Mouse (Mus musculus) liver, postnatal 0 days (tissue): ENCODE measurements around the gene Dntt.

Experiments used
- CTCF ChIP-seq: sonication (generic); IDR thresholded peaks from 2 replicates; pipeline ENCODE4 v1.5.1; 2016; ENCODE audit warnings: antibody characterized with exemption, low read depth
- EP300 ChIP-seq: IDR thresholded peaks from 2 replicates; pipeline ENCODE4 v1.6.1; 2016; ENCODE audit warnings: antibody characterized with exemption, low read depth, mild to moderate bottlenecking

GRCm38 (mm10) chr19:41051714-41052113 lies 22.6 kb downstream of the Dntt start:
- TF ChIP-seq CTCF (no peak), EP300 (no peak)
